Mouse (Mus musculus) gastrocnemius, adult 2 months (tissue): ENCODE measurements at regions not wholly inside any gene's neighbourhood (a gene's known extent, or its start where the extent isn't known, plus 50 kb on each side); places are given as distances from the start of the nearest gene placed in this dataset.

Experiments used
- DNase-seq: peaks from one replicate; pipeline ENCODE4 v3.0.0; 2022
- H3K27ac ChIP-seq: fragments of 200-600 bp; 2 replicates; pipeline ENCODE4 v1.8.1; 2022; ENCODE audit warnings: mild to moderate bottlenecking
- H3K4me3 ChIP-seq: fragments of 200-600 bp; 2 replicates; pipeline ENCODE4 v1.8.1; 2022; ENCODE audit warnings: mild to moderate bottlenecking, moderate library complexity
- CTCF ChIP-seq: fragments of 200-600 bp; IDR thresholded peaks from 2 replicates; pipeline ENCODE4 v1.8.1; 2022; ENCODE audit warnings: antibody characterized with exemption, mild to moderate bottlenecking, moderate library complexity
- intact Hi-C: fragments of 180-260 bp; cut with DNase I; formaldehyde crosslinking; loops from one replicate; pipeline ENCODE4 v1.15.1; 2025

- intact Hi-C loops, result no loop called here
- TF ChIP-seq CTCF, result no peak
- no peak overlapping the region for H3K27ac ChIP-seq
- DNase-seq, result no peak
- no peak overlapping the region for H3K4me3 ChIP-seq
Measured at GRCm38 (mm10) chr12:70619436-70619835, 166.5 kb downstream of the Tmx1 start.

GRCm38 (mm10) chr12:70622019-70622418, 169.1 kb downstream of the Tmx1 start:
- TF ChIP-seq CTCF, result no peak
- no peak for DNase-seq
- no peak overlapping the region for H3K4me3 ChIP-seq
- no peak overlapping the region for H3K27ac ChIP-seq
- intact Hi-C loops, result no loop called here

- intact Hi-C loops, result no loop called here
- no peak for DNase-seq
- no peak for TF ChIP-seq CTCF
Measured at GRCm38 (mm10) chr12:70624298-70624980, 171.5 kb downstream of the Tmx1 start.

GRCm38 (mm10) chr12:70627638-70628037, 174.7 kb downstream of the Tmx1 start:
- DNase-seq, result no peak
- Histone ChIP-seq H3K27ac (no peak overlapping the region), H3K4me3 (no peak overlapping the region)
- intact Hi-C loops, result no loop called here
- TF ChIP-seq CTCF, result no peak

More at GRCm38 (mm10) chr12:70624298-70624980, 171.5 kb downstream of the Tmx1 start:
- Histone ChIP-seq H3K4me3 (no peak overlapping the region), H3K27ac (no peak overlapping the region)

GRCm38 (mm10) chr12:70628384-70629365, 175.8 kb downstream of the Tmx1 start:
- intact Hi-C loops, result no loop called here
- Histone ChIP-seq H3K27ac (peak overlapping the region; percentile 12; the same call in 1 of the 2 replicates), H3K4me3 (no peak overlapping the region)
- TF ChIP-seq CTCF, result no peak
- no peak for DNase-seq

GRCm38 (mm10) chr12:70629371-70629770, 176.5 kb downstream of the Tmx1 start:
- TF ChIP-seq CTCF, result no peak
- intact Hi-C loops, result no loop called here
- Histone ChIP-seq H3K4me3 (no peak overlapping the region), H3K27ac (no peak overlapping the region)
- DNase-seq, result no peak

- no peak for DNase-seq
- no peak overlapping the region for H3K27ac ChIP-seq
- H3K4me3 ChIP-seq, result no peak overlapping the region
- no peak for TF ChIP-seq CTCF
- intact Hi-C loops, result no loop called here
Measured at GRCm38 (mm10) chr12:70631281-70631680, 178.4 kb downstream of the Tmx1 start.

- Histone ChIP-seq H3K27ac (no peak overlapping the region), H3K4me3 (no peak overlapping the region)
- intact Hi-C loops, result no loop called here
- TF ChIP-seq CTCF, result no peak
- no peak for DNase-seq
Measured at GRCm38 (mm10) chr12:70633194-70633593, 180.3 kb downstream of the Tmx1 start.

- Histone ChIP-seq H3K4me3 (no peak overlapping the region), H3K27ac (no peak overlapping the region)
- intact Hi-C loops, result no loop called here
- no peak for DNase-seq
- no peak for TF ChIP-seq CTCF
Measured at GRCm38 (mm10) chr12:70633622-70634365, 180.9 kb downstream of the Tmx1 start.

- intact Hi-C loops, result no loop called here
- Histone ChIP-seq H3K27ac (no peak overlapping the region), H3K4me3 (no peak overlapping the region)
- no peak for TF ChIP-seq CTCF
- no peak for DNase-seq
Measured at GRCm38 (mm10) chr12:70635997-70636396, 183.1 kb downstream of the Tmx1 start.

- H3K4me3 ChIP-seq, result no peak overlapping the region
- TF ChIP-seq CTCF, result no peak
- no peak overlapping the region for H3K27ac ChIP-seq
- intact Hi-C loops, result no loop called here
- no peak for DNase-seq
Measured at GRCm38 (mm10) chr12:70640186-70640585, 185.1 kb upstream of the Frmd6 start.

- intact Hi-C loops, result no loop called here
- TF ChIP-seq CTCF, result no peak
- DNase-seq, result no peak
- no peak overlapping the region for H3K27ac ChIP-seq
- no peak overlapping the region for H3K4me3 ChIP-seq
Measured at GRCm38 (mm10) chr12:70644910-70645309, 180.4 kb upstream of the Frmd6 start.

- Histone ChIP-seq H3K4me3 (no peak overlapping the region), H3K27ac (no peak overlapping the region)
- intact Hi-C loops, result no loop called here
- TF ChIP-seq CTCF, result no peak
- no peak for DNase-seq
Measured at GRCm38 (mm10) chr12:70645407-70645806, 179.9 kb upstream of the Frmd6 start.
